Mouse (Mus musculus): ENCODE data around the gene Capn10. TPM values are rescaled to one million over a fixed set of nuclear protein-coding genes. Genes with fewer than 3 reads are reported as not detected.

Gene Capn10
- polyA plus RNA-seq, 1 experiment, result 42.0 TPM

- H3K27ac ChIP-seq (ENCODE audit: insufficient read depth, low read length), result no peak overlapping the region
- TF ChIP-seq POLR2A (IDR thresholded peaks at IDR 0.05; ENCODE audit: extremely low read depth, insufficient read depth, low read length), result no peak
- TF ChIP-seq CTCF (IDR thresholded peaks at IDR 0.05; ENCODE audit: extremely low read depth, insufficient read depth, low read length), result no peak
- peaks cover 5% of the 10 kb centered on the region; the same call in 1 of the 2 replicates for H3K4me1 ChIP-seq (ENCODE audit: control insufficient read depth, insufficient read depth, low read length)
- H3K4me3 ChIP-seq (ENCODE audit: insufficient read depth, low read length), result no peak overlapping the region
Observed at GRCm38 (mm10) chr1:92916725-92917124, 17.5 kb upstream of the Capn10 start.

- Histone ChIP-seq H3K4me1 (ENCODE audit: control insufficient read depth, insufficient read depth, low read length) (no peaks in the 10 kb centered on the region), H3K4me3 (ENCODE audit: insufficient read depth, low read length) (no peak overlapping the region), H3K27ac (ENCODE audit: insufficient read depth, low read length) (no peak overlapping the region)
- TF ChIP-seq CTCF (IDR thresholded peaks at IDR 0.05; ENCODE audit: extremely low read depth, insufficient read depth, low read length), result no peak
Observed at GRCm38 (mm10) chr1:92919151-92919550, 15.0 kb upstream of the Capn10 start.

- Histone ChIP-seq H3K27ac (ENCODE audit: insufficient read depth, low read length) (no peak overlapping the region), H3K4me3 (ENCODE audit: insufficient read depth, low read length) (no peak overlapping the region), H3K4me1 (ENCODE audit: control insufficient read depth, insufficient read depth, low read length) (no peaks in the 10 kb centered on the region)
- no peak for TF ChIP-seq POLR2A (IDR thresholded peaks at IDR 0.05; ENCODE audit: extremely low read depth, insufficient read depth, low read length)
- no peak for TF ChIP-seq CTCF (IDR thresholded peaks at IDR 0.05; ENCODE audit: extremely low read depth, insufficient read depth, low read length)
Observed at GRCm38 (mm10) chr1:92919775-92920174, 14.4 kb upstream of the Capn10 start.

GRCm38 (mm10) chr1:92920474-92921200, 13.5 kb upstream of the Capn10 start:
- TF ChIP-seq POLR2A (IDR thresholded peaks at IDR 0.05; ENCODE audit: extremely low read depth, insufficient read depth, low read length), result no peak
- TF ChIP-seq CTCF (IDR thresholded peaks at IDR 0.05; ENCODE audit: extremely low read depth, insufficient read depth, low read length), result no peak
- H3K4me3 ChIP-seq (ENCODE audit: insufficient read depth, low read length), result no peak overlapping the region
- no peaks in the 10 kb centered on the region for H3K4me1 ChIP-seq (ENCODE audit: control insufficient read depth, insufficient read depth, low read length)
- H3K27ac ChIP-seq (ENCODE audit: insufficient read depth, low read length), result no peak overlapping the region

GRCm38 (mm10) chr1:92921496-92921895, 12.7 kb upstream of the Capn10 start:
- no peak overlapping the region for H3K27ac ChIP-seq (ENCODE audit: insufficient read depth, low read length)
- H3K4me1 ChIP-seq (ENCODE audit: control insufficient read depth, insufficient read depth, low read length), result no peaks in the 10 kb centered on the region
- no peak overlapping the region for H3K4me3 ChIP-seq (ENCODE audit: insufficient read depth, low read length)
- TF ChIP-seq CTCF (IDR thresholded peaks at IDR 0.05; ENCODE audit: extremely low read depth, insufficient read depth, low read length) (no peak), POLR2A (IDR thresholded peaks at IDR 0.05; ENCODE audit: extremely low read depth, insufficient read depth, low read length) (no peak)

- TF ChIP-seq POLR2A (IDR thresholded peaks at IDR 0.05; ENCODE audit: extremely low read depth, insufficient read depth, low read length), result no peak
- TF ChIP-seq CTCF (IDR thresholded peaks at IDR 0.05; ENCODE audit: extremely low read depth, insufficient read depth, low read length), result no peak
- Histone ChIP-seq H3K4me1 (ENCODE audit: control insufficient read depth, insufficient read depth, low read length) (no peaks in the 10 kb centered on the region), H3K27ac (ENCODE audit: insufficient read depth, low read length) (no peak overlapping the region), H3K4me3 (ENCODE audit: insufficient read depth, low read length) (no peak overlapping the region)
Observed at GRCm38 (mm10) chr1:92930171-92930706, 3.9 kb upstream of the Capn10 start.

GRCm38 (mm10) chr1:92933611-92934010, 565 bp upstream of the Capn10 start:
- Histone ChIP-seq H3K4me1 (ENCODE audit: control insufficient read depth, insufficient read depth, low read length) (peaks cover 2% of the 10 kb centered on the region; the same call in 1 of the 2 replicates), H3K4me3 (ENCODE audit: insufficient read depth, low read length) (peak overlapping the region; percentile 49), H3K27ac (ENCODE audit: insufficient read depth, low read length) (peak overlapping the region; percentile 38)
- TF ChIP-seq CTCF (IDR thresholded peaks at IDR 0.05; ENCODE audit: extremely low read depth, insufficient read depth, low read length) (no peak), POLR2A (IDR thresholded peaks at IDR 0.05; ENCODE audit: extremely low read depth, insufficient read depth, low read length) (no peak)

GRCm38 (mm10) chr1:92935054-92935962, 1.1 kb downstream of the Capn10 start:
- H3K27ac ChIP-seq (ENCODE audit: insufficient read depth, low read length), result 0 out of 2 replicates have a peak overlapping the region, but pooled peaks have one; percentile 9
- H3K4me3 ChIP-seq (ENCODE audit: insufficient read depth, low read length), result peak overlapping the region; percentile 49
- peaks cover 2% of the 10 kb centered on the region; the same call in 1 of the 2 replicates for H3K4me1 ChIP-seq (ENCODE audit: control insufficient read depth, insufficient read depth, low read length)
- no peak for TF ChIP-seq CTCF (IDR thresholded peaks at IDR 0.05; ENCODE audit: extremely low read depth, insufficient read depth, low read length)
- TF ChIP-seq POLR2A (IDR thresholded peaks at IDR 0.05; ENCODE audit: extremely low read depth, insufficient read depth, low read length), result no peak

- peak overlapping the region; percentile 49; the same call in 1 of the 2 replicates for H3K4me3 ChIP-seq (ENCODE audit: insufficient read depth, low read length)
- no peak for TF ChIP-seq POLR2A (IDR thresholded peaks at IDR 0.05; ENCODE audit: extremely low read depth, insufficient read depth, low read length)
- no peak for TF ChIP-seq CTCF (IDR thresholded peaks at IDR 0.05; ENCODE audit: extremely low read depth, insufficient read depth, low read length)
- H3K4me1 ChIP-seq (ENCODE audit: control insufficient read depth, insufficient read depth, low read length), result peaks cover 2% of the 10 kb centered on the region; the same call in 1 of the 2 replicates
- H3K27ac ChIP-seq (ENCODE audit: insufficient read depth, low read length), result no peak overlapping the region
Observed at GRCm38 (mm10) chr1:92935977-92936376, 1.8 kb downstream of the Capn10 start.
